Mouse (Mus musculus): ENCODE data around the gene Lmntd1. TPM values are rescaled to one million over a fixed set of nuclear protein-coding genes. Genes with fewer than 3 reads are reported as not detected.
A peak's percentile ranks its signal among the peaks of the same experiment; 100 is the strongest.

The Lmntd1 gene
- polyA plus RNA-seq, 1 experiment: not detected

DNA sequence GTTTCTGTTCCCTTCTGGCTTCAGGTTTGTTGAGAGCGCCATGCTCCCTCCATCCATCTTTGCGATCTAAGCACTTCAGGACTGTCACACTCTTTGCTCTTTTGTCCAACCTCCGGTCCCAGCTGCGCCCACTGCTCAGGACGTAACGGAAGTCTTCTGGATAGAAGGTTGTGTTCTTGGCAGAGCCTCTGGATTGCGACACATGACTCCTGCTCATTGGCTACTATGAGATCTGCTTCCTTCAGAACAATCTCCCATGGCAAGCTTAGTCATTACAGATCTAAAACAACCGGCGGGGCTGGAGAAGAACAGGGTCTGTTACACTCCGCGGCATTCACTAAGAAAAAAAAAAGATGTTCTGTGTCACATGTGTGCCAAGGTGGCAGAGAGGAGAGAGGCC lies 247.6 kb downstream of the Lmntd1 start:
- H3K27me3 ChIP-seq (ENCODE audit: control insufficient read depth, insufficient read depth, low read length): no peaks in the 10 kb centered on the region
- H3K36me3 ChIP-seq (ENCODE audit: control insufficient read depth, insufficient read depth, low read length): no peaks in the 10 kb centered on the region
- WGBS: 79% methylated on average over 11 of the region's 11 CpGs
- no peak overlapping the region for H3K4me3 ChIP-seq (ENCODE audit: low read depth, low read length)
- no peak for TF ChIP-seq CTCF (IDR thresholded peaks at IDR 0.05; ENCODE audit: extremely low read depth, insufficient read length, insufficient replicate concordance, low read depth, low read length)
- TF ChIP-seq POLR2A (IDR thresholded peaks at IDR 0.05; ENCODE audit: low read depth, low read length): no peak
- no peak overlapping the region for H3K27ac ChIP-seq (ENCODE audit: insufficient read depth, low read depth, low read length)
- no peaks in the 10 kb centered on the region for H3K4me1 ChIP-seq (ENCODE audit: control insufficient read depth, insufficient read depth, insufficient read length, low read length)

DNA sequence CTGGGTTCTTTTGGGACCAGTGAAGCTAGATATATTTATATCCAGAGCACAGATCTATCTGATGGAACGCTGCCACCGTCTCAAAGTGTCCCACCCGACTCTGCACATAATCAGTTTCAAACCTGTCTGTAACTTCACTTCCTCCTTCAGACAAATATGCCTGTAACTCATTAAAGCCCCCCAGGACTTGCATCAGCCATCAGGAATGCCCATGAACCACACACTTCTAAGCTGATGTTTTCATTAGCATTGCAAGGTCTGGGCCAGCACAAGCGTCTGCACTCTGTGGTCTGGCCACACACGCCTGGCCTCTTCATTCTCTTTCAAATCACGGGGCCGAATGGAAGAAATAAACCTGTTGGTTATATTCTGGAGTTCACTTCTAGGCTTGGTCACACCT lies 250.4 kb downstream of the Lmntd1 start:
- H3K36me3 ChIP-seq (ENCODE audit: control insufficient read depth, insufficient read depth, low read length): no peaks in the 10 kb centered on the region
- H3K27ac ChIP-seq (ENCODE audit: insufficient read depth, low read depth, low read length): no peak overlapping the region
- H3K4me3 ChIP-seq (ENCODE audit: low read depth, low read length): no peak overlapping the region
- no peaks in the 10 kb centered on the region for H3K4me1 ChIP-seq (ENCODE audit: control insufficient read depth, insufficient read depth, insufficient read length, low read length)
- no peak for TF ChIP-seq CTCF (IDR thresholded peaks at IDR 0.05; ENCODE audit: extremely low read depth, insufficient read length, insufficient replicate concordance, low read depth, low read length)
- no peak for TF ChIP-seq POLR2A (IDR thresholded peaks at IDR 0.05; ENCODE audit: low read depth, low read length)
- 66% methylated on average over 7 of the region's 7 CpGs for whole genome bisulfite sequencing
- H3K27me3 ChIP-seq (ENCODE audit: control insufficient read depth, insufficient read depth, low read length): no peaks in the 10 kb centered on the region

GRCm38 (mm10) chr6:145361109-145361694 lies 252.9 kb downstream of the Lmntd1 start:
- Histone ChIP-seq H3K4me3 (ENCODE audit: low read depth, low read length) (no peak overlapping the region), H3K27ac (ENCODE audit: insufficient read depth, low read depth, low read length) (no peak overlapping the region), H3K36me3 (ENCODE audit: control insufficient read depth, insufficient read depth, low read length) (no peaks in the 10 kb centered on the region), H3K27me3 (ENCODE audit: control insufficient read depth, insufficient read depth, low read length) (no peaks in the 10 kb centered on the region), H3K4me1 (ENCODE audit: control insufficient read depth, insufficient read depth, insufficient read length, low read length) (no peaks in the 10 kb centered on the region)
- 63% methylated on average over 12 of the region's 12 CpGs for WGBS
- TF ChIP-seq POLR2A (IDR thresholded peaks at IDR 0.05; ENCODE audit: low read depth, low read length) (no peak), CTCF (IDR thresholded peaks at IDR 0.05; ENCODE audit: extremely low read depth, insufficient read length, insufficient replicate concordance, low read depth, low read length) (no peak)

DNA sequence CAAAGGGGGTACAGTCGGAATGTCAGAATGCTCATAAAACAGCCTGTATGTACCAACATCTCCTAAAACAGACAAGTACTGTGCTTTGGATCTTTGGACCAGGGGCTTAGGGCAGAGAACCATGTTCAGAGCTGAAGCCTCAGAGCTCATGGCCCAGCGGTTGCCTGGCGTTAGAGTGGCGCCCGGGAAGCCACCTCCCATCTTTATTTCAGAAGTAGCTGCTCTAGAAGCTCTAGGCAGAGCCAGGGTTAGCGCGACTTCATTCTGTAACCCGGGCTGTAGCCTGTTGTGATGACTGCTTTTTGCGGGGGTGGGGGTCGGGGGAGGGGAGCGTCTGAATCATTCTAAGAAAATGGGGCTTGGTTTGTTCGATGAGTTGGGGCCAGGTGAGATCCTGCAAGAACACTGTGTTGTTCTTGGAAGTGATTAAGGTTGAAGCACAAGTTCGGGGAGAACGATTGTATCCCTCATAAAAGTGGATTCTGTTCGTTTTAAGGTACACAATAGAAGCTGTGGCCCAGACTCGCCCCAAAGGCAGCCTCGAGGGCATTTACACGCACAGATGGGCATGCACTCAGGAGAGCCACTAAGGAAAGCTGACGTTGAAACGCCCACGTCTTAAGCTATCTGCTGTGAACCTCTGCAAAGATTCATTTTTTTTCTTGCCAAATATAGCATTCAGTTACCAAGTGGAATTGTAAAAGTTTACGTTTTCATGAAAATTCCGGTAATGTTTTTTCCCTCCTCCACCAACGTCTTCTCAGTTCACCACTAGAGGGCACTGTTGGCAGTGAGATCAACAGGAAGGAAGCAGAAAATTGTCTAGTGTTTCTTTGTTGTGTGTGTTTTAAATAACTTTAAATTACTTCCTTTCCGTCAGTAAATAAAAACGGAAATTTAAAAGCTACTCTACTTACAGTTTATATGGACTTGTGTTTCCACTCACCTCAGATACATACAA lies 254.4 kb downstream of the Lmntd1 start:
- no peak overlapping the region for H3K4me3 ChIP-seq (ENCODE audit: low read depth, low read length)
- H3K27me3 ChIP-seq (ENCODE audit: control insufficient read depth, insufficient read depth, low read length): no peaks in the 10 kb centered on the region
- WGBS: 39% methylated on average over 26 of the region's 26 CpGs
- no peak for TF ChIP-seq POLR2A (IDR thresholded peaks at IDR 0.05; ENCODE audit: low read depth, low read length)
- TF ChIP-seq CTCF (IDR thresholded peaks at IDR 0.05; ENCODE audit: extremely low read depth, insufficient read length, insufficient replicate concordance, low read depth, low read length): peak; percentile 22; the same call in 1 of the 2 replicates
- no peaks in the 10 kb centered on the region for H3K4me1 ChIP-seq (ENCODE audit: control insufficient read depth, insufficient read depth, insufficient read length, low read length)
- H3K36me3 ChIP-seq (ENCODE audit: control insufficient read depth, insufficient read depth, low read length): no peaks in the 10 kb centered on the region
- no peak overlapping the region for H3K27ac ChIP-seq (ENCODE audit: insufficient read depth, low read depth, low read length)

- Histone ChIP-seq H3K4me1 (ENCODE audit: control insufficient read depth, insufficient read depth, insufficient read length, low read length) (no peaks in the 10 kb centered on the region), H3K27me3 (ENCODE audit: control insufficient read depth, insufficient read depth, low read length) (no peaks in the 10 kb centered on the region), H3K27ac (ENCODE audit: insufficient read depth, low read depth, low read length) (no peak overlapping the region), H3K36me3 (ENCODE audit: control insufficient read depth, insufficient read depth, low read length) (no peaks in the 10 kb centered on the region), H3K4me3 (ENCODE audit: low read depth, low read length) (no peak overlapping the region)
- TF ChIP-seq POLR2A (IDR thresholded peaks at IDR 0.05; ENCODE audit: low read depth, low read length) (no peak), CTCF (IDR thresholded peaks at IDR 0.05; ENCODE audit: extremely low read depth, insufficient read length, insufficient replicate concordance, low read depth, low read length) (no peak)
- 75% methylated on average over 9 of the region's 9 CpGs for WGBS
Observed at GRCm38 (mm10) chr6:145358001-145358400, 256.1 kb downstream of the Lmntd1 start.

DNA sequence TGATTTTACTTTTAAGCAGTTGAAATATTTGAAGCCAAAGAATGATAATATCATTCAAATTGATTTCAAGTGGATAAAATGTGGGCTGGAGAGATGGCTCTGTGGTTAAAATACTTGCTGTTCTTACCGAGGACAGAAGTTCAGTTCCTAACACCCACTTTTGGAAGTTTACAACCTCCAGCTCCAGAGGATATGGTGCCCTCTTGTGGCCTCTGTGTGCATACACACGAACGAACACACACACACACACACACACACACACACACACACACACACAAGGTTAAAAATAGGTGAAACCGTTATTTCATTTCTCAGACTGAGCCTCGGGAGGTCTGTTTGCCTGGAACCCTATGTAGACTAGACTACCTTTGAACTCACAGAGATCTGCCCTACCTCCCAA lies 260.3 kb downstream of the Lmntd1 start:
- Histone ChIP-seq H3K4me3 (ENCODE audit: low read depth, low read length) (no peak overlapping the region), H3K36me3 (ENCODE audit: control insufficient read depth, insufficient read depth, low read length) (no peaks in the 10 kb centered on the region), H3K4me1 (ENCODE audit: control insufficient read depth, insufficient read depth, insufficient read length, low read length) (peaks cover 7% of the 10 kb centered on the region), H3K27me3 (ENCODE audit: control insufficient read depth, insufficient read depth, low read length) (no peaks in the 10 kb centered on the region), H3K27ac (ENCODE audit: insufficient read depth, low read depth, low read length) (no peak overlapping the region)
- WGBS: 92% methylated on average over 5 of the region's 5 CpGs
- no peak for TF ChIP-seq CTCF (IDR thresholded peaks at IDR 0.05; ENCODE audit: extremely low read depth, insufficient read length, insufficient replicate concordance, low read depth, low read length)
- no peak for TF ChIP-seq POLR2A (IDR thresholded peaks at IDR 0.05; ENCODE audit: low read depth, low read length)

- Histone ChIP-seq H3K4me3 (ENCODE audit: low read depth, low read length) (no peak overlapping the region), H3K36me3 (ENCODE audit: control insufficient read depth, insufficient read depth, low read length) (no peaks in the 10 kb centered on the region), H3K4me1 (ENCODE audit: control insufficient read depth, insufficient read depth, insufficient read length, low read length) (peaks cover 7% of the 10 kb centered on the region), H3K27ac (ENCODE audit: insufficient read depth, low read depth, low read length) (no peak overlapping the region), H3K27me3 (ENCODE audit: control insufficient read depth, insufficient read depth, low read length) (no peaks in the 10 kb centered on the region)
- TF ChIP-seq POLR2A (IDR thresholded peaks at IDR 0.05; ENCODE audit: low read depth, low read length) (no peak), CTCF (IDR thresholded peaks at IDR 0.05; ENCODE audit: extremely low read depth, insufficient read length, insufficient replicate concordance, low read depth, low read length) (no peak)
- WGBS: 23% methylated on average over 1 of the region's 1 CpGs
Observed at GRCm38 (mm10) chr6:145352705-145353104, 261.4 kb downstream of the Lmntd1 start.

Data from small intestine, adult 2 months (tissue).